Mouse (Mus musculus) myocyte (in vitro differentiated cells): ENCODE data around the gene Zxdc.

Experiments
- CEBPB ChIP-seq: IDR thresholded peaks from 2 replicates; pipeline ENCODE4 v1.6.1; 2011; ENCODE audit warnings: mild to moderate bottlenecking, moderate library complexity; ENCODE audit not compliant: poor library complexity, insufficient read depth, severe bottlenecking
- MAX ChIP-seq: IDR thresholded peaks from one replicate; pipeline ENCODE4 v1.6.1; 2011; ENCODE audit warnings: low read depth, mild to moderate bottlenecking, control low read depth
- MYOG ChIP-seq, 3 experiments: IDR thresholded peaks; one replicate each; pipeline ENCODE4 v1.6.1; 2011; ENCODE audit warnings: control low read depth in 2 of 3, low read depth in 2 of 3, mild to moderate bottlenecking in 2 of 3; ENCODE audit not compliant: insufficient read length in 2 of 3, control insufficient read depth in 1 of 3, insufficient read depth in 1 of 3
- POLR2A ChIP-seq: IDR thresholded peaks from one replicate; pipeline ENCODE4 v1.6.1; 2011; ENCODE audit warnings: low read depth, mild to moderate bottlenecking, control low read depth, moderate library complexity; ENCODE audit not compliant: insufficient read length

- TF ChIP-seq POLR2A (no peak), CEBPB (no peak), MAX (no peak), MYOG (IDR thresholded peaks at IDR 0.05; ENCODE audit: control insufficient read depth in 1 of 3, insufficient read depth in 1 of 3, insufficient read length in 2 of 3, low read depth in 2 of 3) (no peak)
Measured at GRCm38 (mm10) chr6:90425361-90425760, 56.1 kb downstream of the Zxdc start.
